Mouse (Mus musculus) gastrocnemius, postnatal 14 days (tissue): ENCODE measurements around the gene Rnf126. TPM values are rescaled to one million over a fixed set of nuclear protein-coding genes. Genes with fewer than 3 reads are reported as not detected.
"Not testable (repeated sequence)": the region's sequence is repeated elsewhere in the genome, so short reads cannot be mapped to it uniquely, and the experiment has no call there.

Experiments used
- DNase-seq: peaks from one replicate; pipeline ENCODE4 v3.0.0; 2021; ENCODE audit warnings: mixed read lengths
- intact Hi-C: fragments of 180-260 bp; cut with DNase I; formaldehyde crosslinking; loops from one replicate; pipeline ENCODE4 v1.15.1; 2025; ENCODE audit warnings: low total_unique reads
- total RNA-seq, 2 experiments: library from RNA; stranded (reverse); gene quantifications; 2 replicates each; pipeline ENCODE4 v1.2.3; 2021

Rnf126 gene
- total RNA-seq, 2 experiments from 2014 or later: 25.9 to 30.6 TPM

DNA sequence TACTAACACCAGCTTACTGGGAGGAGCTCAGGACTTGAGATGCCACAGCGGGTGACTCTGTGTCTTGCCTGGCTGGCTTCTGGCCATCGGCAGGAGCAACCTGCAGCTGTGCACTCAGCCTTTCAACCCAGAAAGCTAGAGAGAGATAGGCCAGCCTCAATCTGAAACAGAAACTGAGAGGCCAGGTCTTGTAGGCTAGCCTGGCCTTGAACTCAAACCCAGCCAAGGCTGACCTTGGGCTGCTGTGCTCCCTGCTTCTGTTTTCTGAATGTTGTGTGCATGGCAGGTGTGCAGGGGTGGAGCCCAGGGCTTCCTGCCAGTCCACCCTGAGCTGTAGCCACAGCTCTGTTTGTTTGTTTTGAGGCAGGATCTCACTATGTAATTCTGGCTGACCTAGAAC lies 6.5 kb upstream of the Rnf126 start:
- intact Hi-C loops: no loop called here
- no peak for DNase-seq

DNA sequence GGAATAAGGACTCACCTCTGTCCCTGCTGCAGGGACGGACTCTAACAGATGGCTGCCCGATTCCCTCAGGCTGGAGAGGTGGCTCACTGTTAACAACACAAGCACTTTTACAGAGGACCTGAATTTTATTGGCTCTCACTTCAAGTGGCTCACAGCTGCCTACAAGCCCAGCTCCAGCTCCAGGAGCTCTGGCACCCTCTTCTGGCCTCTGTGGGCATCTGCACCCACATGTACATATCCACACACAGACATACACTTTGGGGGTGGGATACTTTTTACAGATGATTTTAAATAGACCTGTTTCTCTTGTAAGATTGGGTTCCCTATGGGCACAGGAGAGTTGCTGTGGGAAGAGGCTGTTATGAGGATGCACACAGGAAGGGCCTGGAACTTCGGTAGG lies 5.6 kb upstream of the Rnf126 start:
- intact Hi-C loops: no loop called here

DNA sequence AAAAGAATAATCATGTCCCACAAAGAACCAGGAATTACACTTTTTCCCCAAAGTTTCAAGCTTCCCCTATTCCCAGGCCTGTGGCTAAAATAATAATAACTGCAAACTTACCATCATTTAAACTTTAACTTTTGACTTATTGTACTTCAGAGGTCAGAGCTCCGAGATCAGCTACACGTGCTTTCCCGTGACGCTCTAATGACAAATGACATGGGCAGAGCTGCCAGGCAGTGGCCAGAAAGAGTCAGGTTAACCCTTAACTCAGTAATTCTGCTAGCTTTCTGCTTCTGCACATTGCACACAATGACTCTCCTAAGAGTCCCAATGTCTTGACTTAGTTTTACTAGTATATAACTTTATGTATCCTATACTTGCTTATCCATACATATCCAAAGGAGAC lies 2.6 kb upstream of the Rnf126 start:
- DNase-seq: no peak
- intact Hi-C loops: loop anchor here (2.0 kb wide), 1 partner anchor 19 kb away; no protein-coding TSS in a partner anchor

More for the DNA sequence above, 5.6 kb upstream of the Rnf126 start:
- DNase-seq: no peak

DNA sequence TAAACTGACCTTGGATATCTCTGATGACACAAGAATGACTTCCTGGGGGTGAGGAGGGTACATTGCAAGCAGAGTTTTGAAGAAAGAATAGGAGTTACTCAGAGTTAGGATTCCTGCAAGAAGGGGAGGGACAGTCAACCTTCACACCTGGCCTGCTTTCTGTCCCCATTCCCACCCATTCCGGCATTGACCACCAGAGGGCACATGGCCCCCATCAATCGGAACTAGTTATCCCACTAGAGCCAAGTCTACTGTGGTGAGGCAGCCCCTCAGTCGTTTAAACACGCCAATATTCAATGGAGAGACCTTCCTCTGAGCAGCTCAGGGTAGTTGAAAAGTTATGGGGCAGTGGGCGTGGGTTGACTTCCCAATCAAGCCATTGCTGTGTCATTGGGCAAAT lies 1.6 kb upstream of the Rnf126 start:
- intact Hi-C loops: loop anchor here (2.0 kb wide), 1 partner anchor 20 kb away; no protein-coding TSS in a partner anchor
- DNase-seq: peak; percentile 58

DNA sequence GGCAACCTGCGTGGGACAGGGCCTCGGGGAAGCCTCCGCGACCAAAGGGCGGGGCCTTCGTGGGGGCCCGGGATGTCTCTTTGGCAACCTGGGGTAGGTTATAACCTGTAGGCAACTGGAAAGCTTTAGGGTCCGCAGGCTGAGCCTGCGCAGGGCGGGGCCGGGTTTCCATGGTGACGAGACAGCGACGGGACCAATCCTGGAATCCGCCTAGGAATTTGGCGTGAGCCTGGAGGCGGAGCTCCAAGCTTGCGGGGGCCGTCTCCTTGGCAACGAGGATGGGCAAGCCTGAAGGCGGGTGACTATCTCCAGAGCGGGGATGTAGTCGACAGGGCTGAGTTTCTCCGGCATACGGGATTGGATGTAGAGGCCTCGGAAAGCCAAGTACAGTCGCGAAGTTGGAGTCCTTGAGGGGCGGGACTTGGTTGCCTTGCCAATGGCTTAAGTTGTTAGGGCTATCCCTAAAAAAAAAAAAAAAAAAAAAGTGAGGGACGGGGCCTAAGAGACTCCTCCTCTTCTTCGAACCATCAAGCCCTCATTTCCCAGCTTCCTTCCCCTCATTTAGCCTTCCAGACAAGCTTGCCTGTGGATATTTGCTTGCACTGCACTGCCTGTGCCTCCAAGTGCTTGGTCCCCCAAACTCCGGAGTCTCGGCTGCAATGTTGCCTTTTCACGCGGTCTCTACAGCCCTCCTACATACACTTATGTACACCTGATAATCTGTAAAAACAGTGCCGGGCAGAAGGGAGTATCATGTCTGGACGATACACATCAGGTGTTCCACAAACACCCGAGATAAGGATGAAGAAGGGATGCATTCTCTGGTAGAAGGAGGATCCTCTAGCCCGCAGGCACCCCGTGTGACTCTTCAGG lies 856 bp upstream of the Rnf126 start:
- peak; percentile 93 for DNase-seq
- intact Hi-C loops: loop anchor here (2.0 kb wide), 1 partner anchor 21 kb away; no protein-coding TSS in a partner anchor

DNA sequence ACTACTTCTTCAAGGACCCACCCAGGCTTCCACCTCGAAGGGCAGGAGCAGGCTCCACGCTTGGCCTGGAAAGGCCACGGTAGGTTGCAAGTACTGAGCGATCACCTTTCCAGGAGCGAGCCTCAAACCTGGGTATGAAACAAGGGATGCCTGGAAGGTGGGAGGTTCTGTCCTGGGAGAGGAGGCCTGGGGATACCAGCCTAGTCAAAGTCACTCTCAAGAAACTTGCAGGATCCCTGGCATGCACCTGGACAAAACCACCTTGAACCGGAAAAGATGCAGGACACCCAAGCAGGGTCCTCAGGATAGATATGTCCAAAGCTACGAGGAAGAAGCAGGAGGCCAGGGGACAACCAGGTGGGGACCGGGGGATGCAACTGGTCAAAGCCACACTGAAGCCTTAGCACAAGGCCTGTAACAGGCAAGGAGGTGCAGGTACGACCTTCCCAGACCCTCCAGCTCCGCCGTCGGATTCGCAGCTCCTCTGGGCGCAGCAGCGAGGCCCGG lies 698 bp downstream of the Rnf126 start:
- DNase-seq: no peak
- intact Hi-C loops: no loop called here

DNA sequence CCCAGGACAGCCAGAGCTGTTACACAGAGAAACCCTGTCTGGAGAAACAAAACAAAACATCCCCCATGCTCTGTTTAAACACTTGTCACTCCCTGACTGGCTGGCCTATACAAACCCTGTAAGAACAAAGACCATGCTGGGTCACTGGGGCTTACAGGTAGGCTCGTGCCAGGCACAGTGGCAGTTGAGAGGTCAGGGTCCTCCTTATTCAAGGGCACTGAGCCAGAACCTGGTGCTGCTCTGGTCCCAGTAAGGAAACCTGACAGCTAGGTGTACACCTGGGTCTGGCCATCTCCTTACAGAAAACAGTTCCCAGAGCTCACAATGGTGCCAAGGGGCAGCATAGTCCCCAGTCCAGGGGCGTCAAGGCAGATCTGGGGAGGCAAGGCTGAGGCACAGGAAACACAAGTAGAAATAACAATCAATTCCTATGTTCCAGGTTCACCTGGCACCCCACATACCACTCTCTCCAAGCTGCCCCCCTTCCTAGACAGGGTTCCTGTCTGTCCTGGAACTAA lies 1.5 kb downstream of the Rnf126 start:
- DNase-seq: no peak
- intact Hi-C loops: no loop called here

DNA sequence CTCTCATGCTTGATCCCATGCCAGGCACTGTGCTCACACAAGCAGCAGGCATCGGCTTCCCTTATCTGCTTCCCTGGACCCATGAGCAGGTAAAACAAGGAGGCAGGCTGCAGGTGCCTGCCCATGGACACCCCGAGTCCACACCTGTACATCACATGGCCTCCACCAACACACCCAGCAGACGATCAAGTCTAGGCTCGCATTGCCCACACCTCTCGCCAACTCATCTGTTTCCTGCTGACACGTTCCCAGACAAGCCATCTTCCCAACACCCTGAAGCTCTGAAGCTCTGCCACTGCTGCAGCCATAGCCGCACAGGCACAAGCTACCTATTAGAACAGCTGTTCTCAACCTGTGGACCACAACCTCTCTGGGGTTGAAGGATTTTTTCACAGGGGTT lies 2.5 kb downstream of the Rnf126 start:
- no peak for DNase-seq
- intact Hi-C loops: no loop called here

DNA sequence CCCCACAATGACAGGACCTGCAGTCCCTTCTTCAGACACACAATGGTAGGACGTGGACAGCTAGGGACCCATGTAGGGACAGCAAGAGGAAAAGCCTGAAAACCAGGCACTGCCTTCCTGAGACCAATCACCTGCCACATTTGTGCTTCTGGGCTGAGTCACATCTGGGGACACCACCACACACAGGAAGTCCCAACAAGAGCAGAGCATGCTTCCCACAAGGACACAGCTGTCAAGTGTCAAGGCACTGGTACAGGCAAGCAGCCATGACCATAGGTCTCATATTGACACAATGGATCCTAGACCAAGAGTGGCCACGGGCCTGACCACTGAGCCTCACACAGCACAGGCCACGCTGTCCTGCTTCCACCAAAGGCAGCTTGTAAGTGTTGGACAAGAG lies 3.9 kb downstream of the Rnf126 start:
- intact Hi-C loops: no loop called here
- DNase-seq: no peak

DNA sequence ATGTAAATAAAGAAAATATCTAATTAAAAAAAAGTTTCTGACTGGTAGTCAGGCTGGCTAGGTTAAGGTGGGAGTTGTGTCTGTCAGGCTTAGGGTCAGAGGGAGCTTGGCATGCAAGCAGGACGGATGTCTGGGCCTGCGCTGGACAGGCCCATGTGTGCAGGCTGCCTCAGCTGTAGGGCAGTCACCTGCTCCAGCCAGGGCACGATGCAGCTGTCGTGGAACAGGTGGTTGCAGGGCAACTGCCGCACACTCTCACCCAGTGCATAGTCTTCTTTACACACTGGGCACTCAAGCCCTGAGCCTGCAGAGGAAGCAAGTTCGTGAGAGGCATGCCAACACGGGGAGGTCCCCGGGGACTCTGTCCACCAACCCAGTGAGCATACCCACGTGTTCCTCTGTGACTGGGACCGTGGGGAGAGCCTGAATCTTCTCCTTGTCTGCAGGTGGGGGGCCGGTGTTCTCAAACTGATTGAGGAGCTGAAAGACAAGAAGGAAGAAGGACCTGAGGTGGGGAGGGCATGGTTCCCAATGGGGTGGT lies 6.1 kb downstream of the Rnf126 start:
- intact Hi-C loops: no loop called here
- DNase-seq: no peak

DNA sequence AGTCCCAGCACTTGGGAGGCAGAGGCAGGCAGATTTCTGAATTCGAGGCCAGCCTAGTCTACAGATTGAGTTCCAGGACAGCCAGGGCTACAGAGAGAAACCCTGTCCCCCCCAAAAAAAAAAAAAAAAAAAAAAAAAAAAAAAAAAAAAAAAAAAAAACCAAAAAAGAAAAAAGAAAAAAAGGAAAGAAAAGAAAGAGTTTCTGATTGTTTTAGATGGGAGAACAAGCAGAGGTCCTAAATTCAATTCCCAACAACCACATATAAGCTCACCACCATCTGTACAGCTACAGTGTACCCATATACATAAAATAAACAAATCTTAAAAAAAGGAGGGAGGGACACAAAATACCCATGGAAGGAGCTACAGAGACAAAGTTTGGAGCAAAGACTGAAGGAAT lies 7.1 kb downstream of the Rnf126 start:
- intact Hi-C loops, DNase-seq: not testable (repeated sequence)

DNA sequence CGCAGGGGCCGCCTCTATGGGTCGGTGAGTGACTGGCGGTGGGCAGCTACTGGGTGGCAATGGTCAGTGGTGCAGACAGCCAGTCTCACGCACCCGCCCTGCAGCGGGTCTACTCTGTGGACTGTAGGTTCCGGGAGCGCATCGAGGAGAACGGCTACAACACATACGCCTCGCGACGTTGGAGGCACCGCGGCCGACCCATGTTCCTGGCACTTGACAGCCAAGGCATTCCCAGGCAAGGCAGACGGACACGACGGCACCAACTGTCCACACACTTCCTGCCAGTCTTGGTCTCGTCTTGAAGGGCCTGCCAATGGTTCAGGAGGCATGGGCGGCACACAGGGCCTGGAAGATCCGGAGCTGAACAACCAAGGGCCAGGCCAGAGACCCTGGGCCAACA lies 10.1 kb downstream of the Rnf126 start:
- no peak for DNase-seq
- intact Hi-C loops: no loop called here

DNA sequence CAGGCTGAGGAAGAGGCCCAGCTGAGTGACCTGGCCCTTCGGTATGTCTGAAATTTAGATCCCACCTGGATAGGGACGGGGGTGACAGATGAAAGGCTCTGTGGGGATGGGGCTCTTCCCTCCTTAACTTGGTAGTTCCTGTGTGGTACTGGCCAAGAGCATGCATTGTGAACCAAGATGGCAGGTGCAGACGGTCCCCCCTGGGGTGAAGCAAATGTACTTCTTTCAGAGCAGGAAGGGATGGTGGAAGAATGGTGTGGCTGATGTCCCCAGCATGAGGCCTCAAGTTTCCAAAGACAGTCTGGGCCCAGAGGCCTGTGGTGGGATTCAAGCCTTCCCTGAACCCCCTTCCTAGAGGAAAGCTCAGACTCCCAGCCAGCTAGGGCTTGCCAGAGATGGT lies 10.9 kb downstream of the Rnf126 start:
- intact Hi-C loops: no loop called here
- DNase-seq: no peak

DNA sequence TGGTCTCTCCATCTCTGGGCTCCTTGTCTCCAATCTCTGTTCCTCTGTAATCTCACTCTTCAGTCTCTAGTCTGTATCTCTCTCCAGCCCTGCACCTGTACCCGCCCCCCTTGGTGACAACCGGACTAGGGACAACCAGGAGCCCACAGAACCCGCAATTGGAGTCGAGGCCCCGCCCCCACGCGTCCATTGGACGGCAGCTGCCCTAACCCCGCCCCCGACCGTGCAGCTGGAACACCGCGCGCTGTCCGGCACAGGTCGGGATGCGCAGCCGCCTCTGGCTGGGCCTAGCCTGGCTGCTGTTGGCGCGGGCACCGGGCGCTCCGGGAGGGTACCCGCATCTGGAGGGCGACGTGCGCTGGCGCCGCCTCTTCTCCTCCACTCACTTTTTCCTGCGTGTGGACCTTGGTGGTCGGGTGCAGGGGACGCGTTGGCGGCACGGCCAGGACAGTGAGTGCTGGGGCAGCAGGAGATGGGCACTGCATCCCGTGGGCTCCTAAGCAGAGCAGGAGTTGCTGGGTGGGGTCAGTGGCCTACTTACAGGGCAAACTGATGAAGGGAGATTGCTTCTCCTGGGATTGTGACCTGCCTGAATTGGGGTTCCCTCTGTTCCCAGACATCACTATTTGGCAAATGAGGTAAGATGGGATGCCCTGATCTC lies 11.8 kb downstream of the Rnf126 start, which contains the start of gene Fgf22:
Fgf22 (plus strand) TSS at position 221 of the 661 bp plus-strand sequence.
- peak; percentile 72 for DNase-seq
- intact Hi-C loops: no loop called here

DNA sequence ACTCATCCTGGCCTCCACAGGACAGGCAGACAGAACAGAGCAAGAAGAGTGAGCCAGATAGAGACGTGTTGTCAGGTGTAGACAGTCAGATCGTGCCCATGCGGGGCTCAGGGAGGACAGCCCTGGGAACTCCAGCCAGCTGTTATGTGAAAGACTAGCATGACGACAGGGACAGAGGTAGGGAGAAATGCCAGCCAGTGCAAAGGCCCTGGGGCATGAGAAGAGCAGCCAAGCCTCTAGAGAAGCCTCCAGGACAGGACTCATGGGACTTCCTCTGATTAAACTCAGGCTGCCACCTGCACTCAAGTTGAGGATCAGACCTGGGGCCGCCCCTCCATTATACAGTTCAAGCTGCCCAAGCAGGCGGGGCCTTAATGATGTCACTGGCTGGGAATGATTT lies 18.3 kb downstream of the Rnf126 start:
- intact Hi-C loops: no loop called here
- no peak for DNase-seq

DNA sequence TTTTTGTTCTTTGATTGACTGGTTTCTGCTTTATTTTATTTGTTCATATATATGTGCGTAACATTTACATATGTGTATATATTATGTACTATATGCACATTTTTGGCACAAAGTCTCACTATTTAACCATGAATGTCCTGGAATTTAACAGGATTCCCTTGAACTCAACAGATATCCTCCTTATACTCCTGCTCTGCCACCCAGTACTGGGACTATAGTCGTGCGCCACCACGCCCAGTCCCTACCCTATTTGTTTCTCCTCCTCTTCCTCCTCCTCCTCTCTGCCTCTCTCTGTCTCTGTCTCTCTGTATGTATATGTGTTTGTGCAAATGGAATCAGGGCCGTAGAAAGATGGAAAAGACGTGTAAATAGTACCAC lies 20.0 kb downstream of the Rnf126 start:
- intact Hi-C loops: no loop called here

DNA sequence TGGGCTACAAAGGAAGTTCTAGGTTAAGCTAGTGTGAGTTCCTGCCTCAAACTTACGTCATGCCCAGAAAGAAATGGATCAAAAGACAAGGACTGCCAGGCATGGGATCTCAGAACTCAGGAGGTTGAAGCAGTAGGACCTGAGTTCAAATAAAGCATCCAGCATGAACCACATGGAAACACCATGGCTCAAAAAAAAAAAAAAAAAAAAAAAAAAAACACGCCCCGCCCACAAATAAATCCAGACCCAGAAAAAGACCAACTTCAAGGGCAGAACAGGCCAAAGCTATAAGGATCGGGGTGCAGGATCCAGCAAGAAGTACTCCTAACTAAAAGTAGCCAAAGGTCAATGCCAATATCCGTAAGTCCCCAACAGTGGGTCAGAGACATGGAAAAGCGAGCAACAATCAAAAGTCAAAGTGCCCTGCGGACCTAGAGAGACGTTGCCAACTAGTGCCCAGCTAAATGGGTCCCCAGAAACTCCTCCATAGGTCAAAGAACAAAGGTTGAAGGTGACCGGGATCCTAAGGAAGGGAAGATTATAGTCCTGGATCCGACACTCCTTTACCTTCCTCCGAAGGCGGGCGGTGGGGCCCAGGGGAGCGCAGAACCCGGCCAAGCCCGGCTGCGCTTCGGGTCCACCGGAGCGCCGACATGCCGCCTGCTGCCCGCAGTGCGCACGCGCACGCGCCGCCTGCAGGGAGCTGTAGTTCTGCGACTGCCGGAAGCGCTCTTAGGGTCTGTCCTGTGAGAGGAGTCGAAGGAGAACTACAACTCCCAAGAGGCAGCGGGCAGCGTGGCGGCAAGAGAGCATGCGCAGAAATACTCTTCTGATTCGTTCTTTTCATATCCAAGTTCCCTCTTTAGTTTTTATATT lies 20.6 kb downstream of the Rnf126 start, which contains the start of gene Polrmt:
Polrmt (minus strand) TSS at position 684 of the 876 bp plus-strand sequence.
- intact Hi-C loops: no loop called here
- peak; percentile 95 for DNase-seq

More for the DNA sequence above, 20.0 kb downstream of the Rnf126 start:
- DNase-seq: no peak

DNA sequence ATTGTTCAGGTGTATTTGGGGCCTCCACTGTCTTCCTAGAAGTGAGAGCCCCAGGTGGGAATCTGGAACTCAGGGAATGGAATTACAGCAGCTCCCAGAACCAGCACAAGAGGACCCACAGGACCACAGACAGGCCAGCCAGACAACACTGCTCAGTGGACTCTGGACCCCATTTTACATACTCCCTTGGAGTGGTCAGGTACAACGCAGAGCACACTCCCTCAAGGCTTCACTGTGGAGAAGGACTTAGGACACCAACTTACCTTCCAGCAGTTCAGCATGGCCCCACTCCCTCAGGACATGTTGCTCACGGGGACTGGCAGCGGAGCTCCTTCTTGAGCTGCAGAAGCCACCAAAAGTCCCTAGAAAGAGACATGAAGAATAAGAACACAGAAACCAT lies 21.3 kb downstream of the Rnf126 start:
- intact Hi-C loops: no loop called here
- no peak for DNase-seq
